Mouse (Mus musculus) neural tube, embryonic 11.5 days (tissue): ENCODE data around the gene Calml3. TPM values are rescaled to one million over a fixed set of nuclear protein-coding genes. Genes with fewer than 3 reads are reported as not detected.

ENCODE experiments used
- ATAC-seq: fragments of 200-750 bp; cut with Nextera tagmentation; 2 replicates; pipeline ENCODE4 v1.8.0; 2017; ENCODE audit warnings: moderate number of reproducible peaks, mild to moderate bottlenecking, moderate TSS enrichment, moderate library complexity; ENCODE audit not compliant: insufficient read depth, low FRiP score, low TSS enrichment
- DNase-seq: peaks from one replicate; pipeline ENCODE4 v3.0.0-alpha.2; 2015; ENCODE audit warnings: low spot score
- H3K27ac ChIP-seq: fragments of 300-500 bp; sonication (generic); 2 replicates; pipeline ENCODE4 v1.5.1; 2014; ENCODE audit warnings: low read depth, mild to moderate bottlenecking, low read length
- H3K27me3 ChIP-seq: fragments of 300-500 bp; sonication (generic); 2 replicates; pipeline ENCODE4 v1.6.1; 2014; ENCODE audit warnings: mild to moderate bottlenecking, low read length, mixed read lengths; ENCODE audit not compliant: control insufficient read depth, insufficient read depth
- H3K36me3 ChIP-seq: fragments of 300-500 bp; sonication (generic); 2 replicates; pipeline ENCODE4 v1.6.1; 2014; ENCODE audit warnings: mild to moderate bottlenecking, low read length, moderate library complexity, mixed read lengths; ENCODE audit not compliant: control insufficient read depth, insufficient read depth
- H3K4me1 ChIP-seq: fragments of 300-500 bp; sonication (generic); 2 replicates; pipeline ENCODE4 v1.6.1; 2014; ENCODE audit warnings: low read length, mixed read lengths; ENCODE audit not compliant: control insufficient read depth, insufficient read depth
- H3K4me2 ChIP-seq: fragments of 300-500 bp; sonication (generic); 2 replicates; pipeline ENCODE4 v1.6.1; 2014; ENCODE audit warnings: low read depth, mild to moderate bottlenecking, moderate library complexity
- H3K4me3 ChIP-seq: fragments of 300-500 bp; sonication (generic); 2 replicates; pipeline ENCODE4 v1.5.1; 2014; ENCODE audit warnings: low read depth, low read length
- H3K9ac ChIP-seq: fragments of 300-500 bp; sonication (generic); 2 replicates; pipeline ENCODE4 v1.6.1; 2014; ENCODE audit warnings: mild to moderate bottlenecking, low read length
- H3K9me3 ChIP-seq: fragments of 300-500 bp; sonication (generic); 2 replicates; pipeline ENCODE4 v1.6.1; 2016; ENCODE audit warnings: low read length; ENCODE audit not compliant: control insufficient read depth
- WGBS: fragments of 180-500 bp; shearing (Covaris S2); extraction: QIAGEN DNeasy Blood & Tissue Kit; methylation state at CpG from one replicate; pipeline ENCODE4 v1.1.7; 2014; 5-methylcytosine and 5-hydroxymethylcytosine counted together
- polyA plus RNA-seq: library from polyadenylated mRNA; unstranded; fragments of >200 nt; fragmentation: Nextera tagmentation; extraction: Ambion mirVana; gene quantifications from 2 replicates; pipeline ENCODE4 v1.2.1, GENCODE M21; 2014

Gene Calml3
- polyA plus RNA-seq, 1 experiment from 2014 or later: not detected

- H3K36me3 ChIP-seq: no peaks in the 10 kb centered on the region
- no peaks in the 10 kb centered on the region for H3K4me1 ChIP-seq
- DNase-seq (no peak), ATAC-seq (no peak)
- H3K27ac ChIP-seq: no peak overlapping the region
- H3K4me2 ChIP-seq: no peak overlapping the region
- 84% methylated on average over 5 of the region's 5 CpGs for WGBS
- H3K4me3 ChIP-seq: no peak overlapping the region
- no peaks in the 10 kb centered on the region for H3K27me3 ChIP-seq
- H3K9me3 ChIP-seq: no peaks in the 10 kb centered on the region
- no peak overlapping the region for H3K9ac ChIP-seq
Measured at GRCm38 (mm10) chr13:3777216-3777912, 26.8 kb downstream of the Calml3 start.

- ATAC-seq: no peak
- 89% methylated on average over 4 of the region's 4 CpGs for WGBS
- Histone ChIP-seq H3K27me3 (no peaks in the 10 kb centered on the region), H3K4me3 (no peak overlapping the region), H3K4me1 (no peaks in the 10 kb centered on the region), H3K9me3 (no peaks in the 10 kb centered on the region), H3K4me2 (no peak overlapping the region), H3K36me3 (no peaks in the 10 kb centered on the region), H3K9ac (no peak overlapping the region), H3K27ac (no peak overlapping the region)
- no peak for DNase-seq
Measured at GRCm38 (mm10) chr13:3776446-3776845, 27.7 kb downstream of the Calml3 start.

- Histone ChIP-seq H3K9ac (no peak overlapping the region), H3K27ac (no peak overlapping the region), H3K36me3 (no peaks in the 10 kb centered on the region), H3K4me1 (no peaks in the 10 kb centered on the region), H3K9me3 (no peaks in the 10 kb centered on the region), H3K4me3 (no peak overlapping the region), H3K27me3 (no peaks in the 10 kb centered on the region), H3K4me2 (no peak overlapping the region)
- no peak for DNase-seq
- no peak for ATAC-seq
- 81% methylated on average over 4 of the region's 4 CpGs for WGBS
Measured at GRCm38 (mm10) chr13:3774991-3775390, 29.1 kb downstream of the Calml3 start.

GRCm38 (mm10) chr13:3774280-3774679 lies 29.8 kb downstream of the Calml3 start:
- no peak overlapping the region for H3K27ac ChIP-seq
- H3K36me3 ChIP-seq: no peaks in the 10 kb centered on the region
- H3K4me3 ChIP-seq: no peak overlapping the region
- no peaks in the 10 kb centered on the region for H3K27me3 ChIP-seq
- H3K4me1 ChIP-seq: no peaks in the 10 kb centered on the region
- DNase-seq (no peak), ATAC-seq (no peak)
- no peak overlapping the region for H3K9ac ChIP-seq
- WGBS: 85% methylated on average over 3 of the region's 3 CpGs
- H3K9me3 ChIP-seq: no peaks in the 10 kb centered on the region
- H3K4me2 ChIP-seq: no peak overlapping the region

GRCm38 (mm10) chr13:3773149-3773688 lies 30.9 kb downstream of the Calml3 start:
- no peak overlapping the region for H3K9ac ChIP-seq
- no peaks in the 10 kb centered on the region for H3K9me3 ChIP-seq
- no peak overlapping the region for H3K27ac ChIP-seq
- no peaks in the 10 kb centered on the region for H3K27me3 ChIP-seq
- no peak overlapping the region for H3K4me3 ChIP-seq
- ATAC-seq (no peak), DNase-seq (no peak)
- WGBS: 92% methylated on average over 2 of the region's 2 CpGs
- no peaks in the 10 kb centered on the region for H3K36me3 ChIP-seq
- H3K4me2 ChIP-seq: no peak overlapping the region
- no peaks in the 10 kb centered on the region for H3K4me1 ChIP-seq

- H3K9ac ChIP-seq: no peak overlapping the region
- no peaks in the 10 kb centered on the region for H3K27me3 ChIP-seq
- 93% methylated on average over 5 of the region's 5 CpGs for WGBS
- H3K36me3 ChIP-seq: no peaks in the 10 kb centered on the region
- H3K4me3 ChIP-seq: no peak overlapping the region
- no peak overlapping the region for H3K4me2 ChIP-seq
- H3K9me3 ChIP-seq: no peaks in the 10 kb centered on the region
- H3K27ac ChIP-seq: no peak overlapping the region
- no peaks in the 10 kb centered on the region for H3K4me1 ChIP-seq
- DNase-seq (no peak), ATAC-seq (no peak)
Measured at GRCm38 (mm10) chr13:3771221-3771620, 32.9 kb downstream of the Calml3 start.

- Histone ChIP-seq H3K36me3 (no peaks in the 10 kb centered on the region), H3K27ac (no peak overlapping the region), H3K9me3 (no peaks in the 10 kb centered on the region), H3K4me1 (no peaks in the 10 kb centered on the region), H3K27me3 (no peaks in the 10 kb centered on the region), H3K4me2 (no peak overlapping the region), H3K9ac (no peak overlapping the region), H3K4me3 (no peak overlapping the region)
- no peak for DNase-seq
- no peak for ATAC-seq
- WGBS: 74% methylated on average over 11 of the region's 11 CpGs
Measured at GRCm38 (mm10) chr13:3770170-3771024, 33.7 kb downstream of the Calml3 start.

GRCm38 (mm10) chr13:3769531-3769930 lies 34.6 kb downstream of the Calml3 start:
- H3K27ac ChIP-seq: no peak overlapping the region
- H3K4me1 ChIP-seq: no peaks in the 10 kb centered on the region
- H3K27me3 ChIP-seq: no peaks in the 10 kb centered on the region
- DNase-seq: no peak
- no peaks in the 10 kb centered on the region for H3K9me3 ChIP-seq
- H3K4me2 ChIP-seq: no peak overlapping the region
- no peak overlapping the region for H3K9ac ChIP-seq
- ATAC-seq: no peak
- H3K4me3 ChIP-seq: no peak overlapping the region
- WGBS: 90% methylated on average over 3 of the region's 3 CpGs
- no peaks in the 10 kb centered on the region for H3K36me3 ChIP-seq
